Mouse (Mus musculus): ENCODE measurements around the gene Fhad1. TPM values are rescaled to one million over a fixed set of nuclear protein-coding genes. Genes with fewer than 3 reads are reported as not detected.

Gene Fhad1
- polyA plus RNA-seq (2012; ENCODE audit: insufficient read depth, low replicate concordance): 0.29 TPM in 1 of 2 replicates, not detected in the other

DNA sequence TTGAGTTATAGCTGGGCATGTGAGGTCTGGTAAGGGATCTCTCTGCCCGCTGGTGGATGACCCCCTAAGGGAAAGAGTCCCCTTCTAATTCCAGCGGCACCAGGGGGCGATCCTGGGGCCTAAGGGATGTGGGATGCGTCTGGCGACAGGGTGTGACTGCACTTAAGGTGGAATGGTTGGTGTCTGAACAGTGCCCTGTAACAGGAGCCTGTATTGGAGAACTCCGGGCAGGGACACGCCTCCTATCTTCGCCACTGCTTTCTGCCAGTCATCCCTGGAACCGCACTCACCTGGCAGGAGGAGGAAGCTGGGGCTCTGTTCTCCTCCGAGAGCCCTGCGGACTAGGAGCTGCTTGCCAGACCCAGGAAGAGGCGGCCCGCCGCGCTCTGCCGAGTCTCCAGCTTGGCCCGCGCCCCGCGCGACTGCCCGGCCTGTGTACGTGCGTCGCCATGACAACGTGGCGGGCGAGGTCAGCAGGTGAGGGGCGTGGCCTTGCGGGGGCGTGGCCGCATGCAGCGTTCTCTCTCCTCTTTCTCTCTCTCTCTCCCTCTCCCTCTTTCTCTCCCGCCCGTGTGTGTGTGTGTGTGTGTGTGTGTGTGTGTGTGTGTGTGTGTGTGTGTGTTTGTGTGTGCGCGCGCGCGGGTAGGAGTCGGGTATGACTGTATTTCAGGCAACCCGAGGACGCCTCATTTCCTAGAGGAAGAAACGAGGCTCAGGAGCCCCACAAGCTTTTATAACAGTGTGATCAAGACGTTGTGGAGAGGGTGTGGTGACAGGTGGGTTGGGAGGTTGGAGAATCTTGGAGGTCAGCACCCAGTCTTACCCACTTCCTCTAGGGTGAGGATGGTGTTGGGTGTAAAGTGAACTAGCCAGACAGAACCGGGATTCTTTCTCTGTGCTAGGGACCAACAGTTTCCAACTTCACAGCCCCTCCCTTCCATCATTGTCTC, at the start of gene Fhad1:
Gene Fhad1 (minus strand): TSS at position 424 of the 950 bp plus-strand sequence.
- Histone ChIP-seq H3K4me3 (replicated peaks) (peak within 1 kb of the TSS; percentile 90), H3K36me3 (replicated peaks; ENCODE audit: low read length) (no peaks in the 10 kb centered on the region), H3K27me3 (replicated peaks) (peaks cover 82% of the 10 kb centered on the region), H3K4me1 (peaks cover 22% of the 10 kb centered on the region), H3K9me3 (no peaks in the 10 kb centered on the region)
- TF ChIP-seq GATA1 (IDR thresholded peaks at IDR 0.05; ENCODE audit: borderline replicate concordance, low read length) (no peak), FLI1 (IDR thresholded peaks at IDR 0.05; ENCODE audit: low read length) (no peak)

GRCm38 (mm10) chr4:142063057-142063534, 48.2 kb upstream of the Fhad1 start:
- no peaks in the 10 kb centered on the region for H3K9me3 ChIP-seq

DNA sequence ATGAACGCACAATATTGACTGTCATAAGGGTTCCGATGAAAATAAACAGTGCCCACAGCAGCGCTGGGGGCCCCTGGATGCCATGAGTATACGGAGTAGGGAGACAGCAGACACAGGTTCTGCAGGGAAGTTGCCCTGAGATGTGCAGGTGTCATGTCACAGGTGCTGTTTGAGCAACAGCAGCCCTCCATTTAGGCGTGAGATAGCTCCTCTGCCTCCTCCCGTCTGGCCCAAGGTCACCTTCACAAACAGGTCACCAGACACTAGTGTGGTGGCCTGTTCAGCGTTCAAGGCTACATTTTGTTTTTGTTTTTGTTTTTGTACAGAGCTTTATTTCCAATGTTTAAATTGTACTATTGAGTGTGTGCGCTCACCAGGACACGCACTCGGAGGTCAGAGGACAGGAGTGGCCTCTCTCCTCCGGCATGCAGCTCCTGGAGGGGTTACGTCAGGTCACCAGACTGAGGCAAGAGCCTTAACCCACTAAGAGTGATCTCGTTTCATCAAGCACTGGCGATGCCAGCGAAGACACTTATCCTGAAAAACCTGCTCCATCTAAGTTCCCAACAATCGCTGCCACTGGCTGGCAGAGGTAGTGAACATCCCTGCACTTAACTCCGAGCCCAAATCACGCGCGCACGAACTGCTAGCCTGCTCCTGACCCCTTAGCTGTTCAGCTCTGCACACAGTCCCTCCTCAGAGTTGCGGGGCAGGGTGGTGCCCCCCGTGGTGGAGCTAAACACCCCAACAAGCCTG, 46.8 kb upstream of the Fhad1 start:
- TF ChIP-seq GATA1 (IDR thresholded peaks at IDR 0.05; ENCODE audit: borderline replicate concordance, low read length) (no peak), FLI1 (IDR thresholded peaks at IDR 0.05; ENCODE audit: low read length) (no peak)
- no peaks in the 10 kb centered on the region for H3K36me3 ChIP-seq (replicated peaks; ENCODE audit: low read length)
- H3K9me3 ChIP-seq: no peaks in the 10 kb centered on the region
- peaks cover 66% of the 10 kb centered on the region for H3K27me3 ChIP-seq (replicated peaks)
- peaks cover 12% of the 10 kb centered on the region for H3K4me1 ChIP-seq
- no peak overlapping the region for H3K4me3 ChIP-seq (replicated peaks)

More at GRCm38 (mm10) chr4:142063057-142063534, 48.2 kb upstream of the Fhad1 start:
- peaks cover 12% of the 10 kb centered on the region for H3K4me1 ChIP-seq
- no peak overlapping the region for H3K4me3 ChIP-seq (replicated peaks)
- peaks cover 72% of the 10 kb centered on the region for H3K27me3 ChIP-seq (replicated peaks)
- no peaks in the 10 kb centered on the region for H3K36me3 ChIP-seq (replicated peaks; ENCODE audit: low read length)
- TF ChIP-seq FLI1 (IDR thresholded peaks at IDR 0.05; ENCODE audit: low read length) (no peak), GATA1 (IDR thresholded peaks at IDR 0.05; ENCODE audit: borderline replicate concordance, low read length) (no peak)

- TF ChIP-seq GATA1 (IDR thresholded peaks at IDR 0.05; ENCODE audit: borderline replicate concordance, low read length) (no peak), FLI1 (IDR thresholded peaks at IDR 0.05; ENCODE audit: low read length) (no peak)
- H3K4me3 ChIP-seq (replicated peaks): no peak overlapping the region
- peaks cover 6% of the 10 kb centered on the region for H3K4me1 ChIP-seq
- peaks cover 65% of the 10 kb centered on the region for H3K27me3 ChIP-seq (replicated peaks)
- no peaks in the 10 kb centered on the region for H3K36me3 ChIP-seq (replicated peaks; ENCODE audit: low read length)
- H3K9me3 ChIP-seq: no peaks in the 10 kb centered on the region
Measured at GRCm38 (mm10) chr4:142060455-142061378, 45.8 kb upstream of the Fhad1 start.

- TF ChIP-seq GATA1 (IDR thresholded peaks at IDR 0.05; ENCODE audit: borderline replicate concordance, low read length) (no peak), FLI1 (IDR thresholded peaks at IDR 0.05; ENCODE audit: low read length) (no peak)
- Histone ChIP-seq H3K4me3 (replicated peaks) (no peak overlapping the region), H3K27me3 (replicated peaks) (peaks cover 62% of the 10 kb centered on the region), H3K9me3 (no peaks in the 10 kb centered on the region), H3K4me1 (no peaks in the 10 kb centered on the region; the same call in 1 of the 2 replicates), H3K36me3 (replicated peaks; ENCODE audit: low read length) (no peaks in the 10 kb centered on the region)
Measured at GRCm38 (mm10) chr4:142059841-142060193, 44.9 kb upstream of the Fhad1 start.

- Histone ChIP-seq H3K4me3 (replicated peaks) (no peak overlapping the region), H3K9me3 (no peaks in the 10 kb centered on the region), H3K27me3 (replicated peaks) (peaks cover 59% of the 10 kb centered on the region), H3K4me1 (peaks cover 5% of the 10 kb centered on the region), H3K36me3 (replicated peaks; ENCODE audit: low read length) (no peaks in the 10 kb centered on the region)
- TF ChIP-seq GATA1 (IDR thresholded peaks at IDR 0.05; ENCODE audit: borderline replicate concordance, low read length): no peak
- no peak for TF ChIP-seq FLI1 (IDR thresholded peaks at IDR 0.05; ENCODE audit: low read length)
Measured at GRCm38 (mm10) chr4:142059113-142059840, 44.4 kb upstream of the Fhad1 start.

DNA sequence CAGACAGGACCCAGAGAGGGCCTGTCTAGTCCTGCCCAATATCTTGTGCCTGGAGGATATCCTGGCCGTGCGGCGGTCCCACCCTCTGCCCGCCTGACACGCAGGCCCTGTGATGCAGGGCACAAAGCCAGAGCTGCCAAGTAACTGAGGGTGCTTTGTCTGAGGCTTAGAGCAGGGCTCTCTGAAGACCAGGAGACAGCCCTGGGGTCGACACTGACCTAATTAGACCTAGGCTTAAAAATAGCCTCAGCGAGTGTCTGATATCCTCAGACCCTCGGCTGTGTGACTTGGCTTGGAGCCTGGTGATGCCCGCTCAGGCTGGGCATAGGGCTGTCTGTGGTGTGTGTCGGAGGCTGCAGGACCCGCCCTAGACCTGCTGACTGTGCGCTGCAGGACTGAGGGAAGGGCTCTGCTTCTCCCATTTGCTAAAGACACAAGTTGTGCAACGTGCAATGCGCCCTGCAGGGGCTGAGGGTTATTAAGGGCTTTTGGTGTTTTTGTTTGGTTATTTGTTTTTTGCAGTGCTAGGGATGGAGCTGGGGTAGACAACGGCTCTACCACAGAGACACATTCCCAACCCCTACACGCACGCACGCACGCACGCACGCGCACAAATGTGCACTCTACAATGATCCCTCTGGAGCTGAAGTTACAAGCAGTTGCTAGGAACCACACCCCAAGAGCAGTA, 42.8 kb upstream of the Fhad1 start:
- no peaks in the 10 kb centered on the region for H3K36me3 ChIP-seq (replicated peaks; ENCODE audit: low read length)
- H3K4me1 ChIP-seq: peaks cover 13% of the 10 kb centered on the region
- no peak for TF ChIP-seq GATA1 (IDR thresholded peaks at IDR 0.05; ENCODE audit: borderline replicate concordance, low read length)
- no peak for TF ChIP-seq FLI1 (IDR thresholded peaks at IDR 0.05; ENCODE audit: low read length)
- H3K4me3 ChIP-seq (replicated peaks): no peak overlapping the region
- H3K27me3 ChIP-seq (replicated peaks): peaks cover 50% of the 10 kb centered on the region
- no peaks in the 10 kb centered on the region for H3K9me3 ChIP-seq

DNA sequence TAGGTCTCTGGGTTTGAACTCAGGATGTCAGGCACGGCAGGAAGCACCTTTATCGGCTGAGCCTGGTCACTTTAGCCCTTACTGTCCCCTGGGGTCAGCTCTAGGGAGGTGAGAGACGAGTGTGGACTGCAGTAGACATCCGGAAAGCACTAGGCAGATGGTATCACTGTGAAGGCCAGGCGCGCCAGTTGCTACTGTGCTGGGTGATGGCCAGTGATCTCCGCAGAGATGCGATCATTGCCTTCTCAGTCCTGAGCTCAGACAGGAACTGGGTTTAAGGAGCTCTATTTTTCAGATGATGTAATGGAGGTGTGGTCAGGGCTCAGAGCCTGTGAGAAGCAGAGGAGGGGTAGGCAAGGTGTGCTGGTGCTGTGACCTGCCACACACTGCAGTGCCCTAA, 40.7 kb upstream of the Fhad1 start:
- Histone ChIP-seq H3K36me3 (replicated peaks; ENCODE audit: low read length) (no peaks in the 10 kb centered on the region), H3K4me3 (replicated peaks) (no peak overlapping the region), H3K4me1 (peaks cover 13% of the 10 kb centered on the region), H3K27me3 (replicated peaks) (peaks cover 40% of the 10 kb centered on the region), H3K9me3 (no peaks in the 10 kb centered on the region)
- TF ChIP-seq GATA1 (IDR thresholded peaks at IDR 0.05; ENCODE audit: borderline replicate concordance, low read length) (no peak), FLI1 (IDR thresholded peaks at IDR 0.05; ENCODE audit: low read length) (no peak)
